Mouse (Mus musculus): ENCODE data around the gene Slc25a41. TPM values are rescaled to one million over a fixed set of nuclear protein-coding genes. Genes with fewer than 3 reads are reported as not detected.

Gene Slc25a41
- polyA plus RNA-seq, 1 experiment from 2014 or later = 0.23 TPM

DNA sequence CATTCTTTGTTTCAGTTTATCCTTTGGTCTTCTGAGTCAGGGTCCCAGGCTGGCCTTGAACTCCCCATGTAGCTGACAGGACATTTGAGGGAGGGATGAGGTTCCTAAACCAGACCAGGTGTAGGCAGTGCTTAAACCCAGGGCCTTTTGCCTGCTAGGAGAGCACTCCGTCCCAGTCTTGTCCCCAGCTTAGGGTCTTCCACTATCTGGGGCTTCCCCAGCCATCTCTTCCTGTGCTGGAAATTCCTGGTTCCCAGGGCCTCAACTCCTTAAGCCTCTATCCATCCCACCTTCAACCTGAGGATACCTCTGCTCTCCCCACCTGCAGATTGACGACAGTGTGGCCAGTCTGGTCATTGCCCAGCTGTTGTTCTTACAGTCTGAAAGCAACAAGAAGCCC lies 50.5 kb downstream of the Slc25a41 start:
- no peak for ATAC-seq (ENCODE audit: insufficient number of reproducible peaks, insufficient read depth, low FRiP score, low TSS enrichment, low read depth)
- H3K27ac ChIP-seq = no peak overlapping the region
- H3K4me3 ChIP-seq (replicated peaks) = peak overlapping the region; percentile 80
- H3K9ac ChIP-seq (replicated peaks) = peak overlapping the region; percentile 82
- peak overlapping the region; percentile 68 for H3K4me2 ChIP-seq
- WGBS = 74% methylated on average over 2 of the region's 2 CpGs
- H3K27me3 ChIP-seq = no peaks in the 10 kb centered on the region
- peaks cover 48% of the 10 kb centered on the region for H3K36me3 ChIP-seq
- H3K9me3 ChIP-seq = no peaks in the 10 kb centered on the region
- H3K4me1 ChIP-seq (replicated peaks) = peaks cover 6% of the 10 kb centered on the region

DNA sequence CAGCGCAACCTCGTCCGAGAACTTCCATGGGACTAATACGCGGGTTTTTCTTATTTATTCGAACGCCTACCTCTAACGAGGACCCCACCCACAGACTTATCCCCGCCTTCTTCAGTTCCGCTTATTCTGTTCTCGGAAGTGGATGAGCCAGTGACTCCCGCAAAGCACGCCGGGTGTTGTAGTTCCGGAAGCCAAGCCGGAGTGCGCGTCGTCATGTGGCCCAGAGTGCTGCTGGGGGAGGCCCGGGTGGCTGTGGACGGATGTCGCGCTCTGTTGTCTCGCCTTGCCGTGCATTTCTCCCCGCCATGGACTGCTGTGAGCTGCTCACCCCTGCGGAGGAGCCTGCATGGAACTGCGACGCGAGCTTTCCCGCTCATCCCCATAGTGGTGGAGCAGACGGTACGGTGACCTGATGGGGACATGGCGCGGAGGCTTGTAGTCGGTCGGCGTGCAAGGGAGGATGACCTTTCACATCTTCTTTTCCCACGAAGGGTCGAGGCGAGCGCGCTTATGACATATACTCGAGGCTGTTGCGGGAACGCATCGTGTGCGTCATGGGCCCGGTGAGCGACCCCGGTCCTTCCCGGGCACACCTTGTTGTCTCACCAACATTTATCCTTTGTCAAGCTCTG lies 51.2 kb downstream of the Slc25a41 start, which contains the start of gene Clpp:
Clpp (plus strand) TSS at position 191 of the 632 bp plus-strand sequence.
- peak within 1 kb of the TSS; percentile 82 for H3K9ac ChIP-seq (replicated peaks)
- no peaks in the 10 kb centered on the region for H3K9me3 ChIP-seq
- peak; percentile 95 for ATAC-seq (ENCODE audit: insufficient number of reproducible peaks, insufficient read depth, low FRiP score, low TSS enrichment, low read depth)
- H3K4me2 ChIP-seq = peak within 1 kb of the TSS; percentile 68
- no peaks in the 10 kb centered on the region for H3K27me3 ChIP-seq
- under 1% methylated on average over 52 of the region's 52 CpGs for WGBS
- H3K4me1 ChIP-seq (replicated peaks) = peaks cover 6% of the 10 kb centered on the region
- peak within 1 kb of the TSS; percentile 72; the same call in 1 of the 2 replicates for H3K27ac ChIP-seq
- H3K4me3 ChIP-seq (replicated peaks) = peak within 1 kb of the TSS; percentile 80
- H3K36me3 ChIP-seq = peaks cover 40% of the 10 kb centered on the region

DNA sequence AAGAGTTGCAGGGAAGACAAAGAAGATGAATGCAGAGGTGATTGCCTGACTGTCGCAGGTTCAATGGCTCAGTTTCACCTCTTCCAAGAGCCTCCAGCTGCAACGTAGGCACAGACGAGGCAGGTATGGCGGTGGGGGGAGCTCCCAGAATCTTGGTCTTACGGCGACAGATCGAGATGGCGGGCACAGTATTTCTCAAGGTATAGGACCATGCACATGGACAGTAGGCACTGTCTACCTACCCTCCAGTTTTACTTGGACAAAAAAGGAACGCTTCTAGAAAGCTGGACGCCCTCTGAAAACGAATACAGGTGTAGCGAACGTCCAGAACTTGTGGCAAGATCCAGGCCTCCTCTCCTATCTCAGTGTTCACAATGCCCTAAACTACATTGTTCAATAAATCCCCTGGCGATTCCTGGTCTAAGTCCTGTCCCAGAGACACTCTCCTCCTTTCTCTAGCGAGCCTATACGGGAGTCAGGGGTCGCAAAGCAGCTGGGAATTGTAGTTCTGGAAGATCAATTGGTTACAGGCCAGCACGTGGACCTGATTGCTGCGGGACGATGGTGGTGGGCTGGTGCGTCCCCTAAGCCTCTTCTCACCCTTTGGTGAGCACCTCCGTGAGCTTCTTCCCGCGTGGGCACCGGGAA lies 51.9 kb downstream of the Slc25a41 start:
- Histone ChIP-seq H3K36me3 (peaks cover 34% of the 10 kb centered on the region), H3K9me3 (no peaks in the 10 kb centered on the region), H3K27me3 (no peaks in the 10 kb centered on the region), H3K4me1 (replicated peaks) (peaks cover 6% of the 10 kb centered on the region), H3K27ac (peak overlapping the region; percentile 72; the same call in 1 of the 2 replicates), H3K9ac (replicated peaks) (peak overlapping the region; percentile 52), H3K4me3 (replicated peaks) (peak overlapping the region; percentile 80), H3K4me2 (peak overlapping the region; percentile 68)
- 3% methylated on average over 25 of the region's 25 CpGs for WGBS
- ATAC-seq (ENCODE audit: insufficient number of reproducible peaks, insufficient read depth, low FRiP score, low TSS enrichment, low read depth) = peak; percentile 91

DNA sequence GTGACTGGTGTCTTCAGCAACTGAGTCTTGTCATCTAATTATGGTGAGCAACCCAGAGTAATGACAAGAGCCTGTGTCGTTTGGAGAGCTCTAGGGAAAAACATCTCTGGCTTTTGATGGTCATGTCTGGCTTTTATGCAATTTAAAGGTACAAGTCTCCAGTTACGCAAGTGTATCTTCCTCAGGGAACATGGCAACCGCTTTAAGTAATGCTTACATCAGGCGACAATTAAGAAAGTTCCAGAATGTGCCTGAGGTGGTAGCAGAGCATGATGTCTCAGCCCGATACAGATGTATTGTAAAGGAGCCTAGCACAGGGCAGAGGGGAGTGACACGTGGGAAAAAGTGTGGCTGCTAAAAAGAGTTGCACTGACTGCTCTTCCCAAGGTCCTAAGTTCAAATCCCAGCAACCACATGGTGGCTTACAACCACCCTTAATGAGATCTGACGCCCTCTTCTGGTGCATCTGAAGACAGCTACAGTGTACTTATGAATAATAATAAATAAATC lies 52.5 kb downstream of the Slc25a41 start:
- H3K27me3 ChIP-seq = no peaks in the 10 kb centered on the region
- H3K9ac ChIP-seq (replicated peaks) = no peak overlapping the region
- H3K36me3 ChIP-seq = peaks cover 28% of the 10 kb centered on the region
- no peak overlapping the region for H3K27ac ChIP-seq
- peak overlapping the region; percentile 80 for H3K4me3 ChIP-seq (replicated peaks)
- no peaks in the 10 kb centered on the region for H3K9me3 ChIP-seq
- ATAC-seq (ENCODE audit: insufficient number of reproducible peaks, insufficient read depth, low FRiP score, low TSS enrichment, low read depth) = no peak
- peak overlapping the region; percentile 68 for H3K4me2 ChIP-seq
- 74% methylated on average over 7 of the region's 7 CpGs for WGBS
- peaks cover 6% of the 10 kb centered on the region for H3K4me1 ChIP-seq (replicated peaks)

DNA sequence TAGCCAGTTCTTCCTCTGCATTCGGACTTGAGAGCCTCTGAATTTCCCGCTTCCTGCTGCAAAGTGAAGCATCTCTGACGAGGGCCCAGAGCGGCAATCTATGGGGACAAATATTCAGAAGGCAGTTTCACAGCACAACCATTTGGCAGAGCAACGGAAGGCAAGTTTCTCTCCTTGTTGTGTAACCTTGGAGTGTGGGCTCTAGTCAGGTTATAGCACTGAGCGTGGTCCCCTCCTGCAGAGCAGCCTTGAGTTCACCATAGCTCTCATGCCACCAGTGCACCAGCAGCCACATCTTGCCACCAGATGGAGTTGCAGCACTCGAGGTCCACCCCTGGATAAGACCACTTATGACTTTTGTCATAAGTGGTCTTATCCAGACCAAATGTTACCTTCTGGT lies 53.0 kb downstream of the Slc25a41 start:
- Histone ChIP-seq H3K9ac (replicated peaks) (no peak overlapping the region), H3K27me3 (no peaks in the 10 kb centered on the region), H3K9me3 (no peaks in the 10 kb centered on the region), H3K36me3 (peaks cover 22% of the 10 kb centered on the region), H3K4me3 (replicated peaks) (no peak overlapping the region), H3K4me2 (no peak overlapping the region), H3K4me1 (replicated peaks) (peaks cover 6% of the 10 kb centered on the region), H3K27ac (no peak overlapping the region)
- ATAC-seq (ENCODE audit: insufficient number of reproducible peaks, insufficient read depth, low FRiP score, low TSS enrichment, low read depth) = no peak
- 84% methylated on average over 7 of the region's 7 CpGs for WGBS

DNA sequence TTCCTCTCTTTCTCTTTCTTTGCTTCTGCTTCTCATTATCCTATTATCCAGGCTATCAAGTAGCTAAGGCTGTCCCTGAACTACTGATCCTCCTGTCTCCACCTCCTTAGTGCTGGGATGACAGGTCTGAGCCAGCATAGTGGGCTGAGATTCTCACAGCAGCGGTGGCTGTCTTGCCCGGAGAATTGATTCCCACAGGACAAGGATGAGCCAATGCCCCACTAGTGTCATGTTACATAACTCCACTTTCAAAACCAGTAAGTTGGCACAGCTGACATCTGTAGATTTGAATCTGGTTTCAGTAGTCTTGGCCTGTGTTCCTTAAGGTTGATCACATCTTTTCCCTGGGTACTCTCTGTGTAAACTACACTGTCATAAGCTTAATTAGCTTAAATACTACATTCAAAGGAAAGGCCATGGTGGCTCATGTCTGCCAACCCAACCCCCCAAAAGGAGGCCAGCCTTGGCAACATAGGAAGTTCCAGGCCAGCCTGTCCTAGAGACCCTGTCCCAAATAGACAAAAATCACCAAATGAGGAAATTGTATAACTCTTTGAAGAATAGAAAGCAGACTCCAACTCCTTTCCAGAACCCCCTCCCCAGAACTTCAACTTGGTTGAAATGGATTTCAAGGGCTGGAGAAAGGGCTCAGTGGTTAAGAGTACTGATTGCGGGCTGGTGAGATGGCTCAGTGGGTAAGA lies 55.2 kb downstream of the Slc25a41 start:
- Histone ChIP-seq H3K4me1 (replicated peaks) (peaks cover 5% of the 10 kb centered on the region), H3K9me3 (no peaks in the 10 kb centered on the region), H3K36me3 (peaks cover 2% of the 10 kb centered on the region; the same call in 1 of the 2 replicates), H3K27ac (no peak overlapping the region), H3K27me3 (no peaks in the 10 kb centered on the region), H3K4me2 (no peak overlapping the region), H3K4me3 (replicated peaks) (no peak overlapping the region), H3K9ac (replicated peaks) (no peak overlapping the region)
- WGBS = 87% methylated on average over 3 of the region's 3 CpGs
- no peak for ATAC-seq (ENCODE audit: insufficient number of reproducible peaks, insufficient read depth, low FRiP score, low TSS enrichment, low read depth)

DNA sequence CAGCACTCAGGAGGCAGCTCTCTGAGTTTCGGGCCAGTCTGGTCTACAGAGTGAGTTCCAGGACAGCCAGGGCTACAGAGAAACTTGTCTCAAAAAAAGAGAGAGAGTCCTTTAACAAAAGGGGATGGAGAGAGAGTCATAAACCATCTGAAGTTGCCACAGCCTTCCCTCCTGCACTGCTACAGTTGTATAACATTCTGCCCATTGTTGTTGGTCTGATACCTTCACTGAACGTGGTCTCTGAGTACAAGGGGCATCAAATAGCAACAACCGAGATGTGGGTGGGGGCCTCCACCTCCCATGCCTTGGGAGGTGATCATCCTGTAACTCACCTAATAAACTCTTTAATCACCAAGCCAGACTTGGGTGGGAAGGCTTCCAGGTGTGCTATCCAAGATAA lies 55.8 kb downstream of the Slc25a41 start:
- Histone ChIP-seq H3K4me3 (replicated peaks) (no peak overlapping the region), H3K27me3 (no peaks in the 10 kb centered on the region), H3K9ac (replicated peaks) (no peak overlapping the region), H3K36me3 (no peaks in the 10 kb centered on the region), H3K4me1 (replicated peaks) (no peaks in the 10 kb centered on the region), H3K4me2 (no peak overlapping the region), H3K9me3 (no peaks in the 10 kb centered on the region), H3K27ac (no peak overlapping the region)
- no peak for ATAC-seq (ENCODE audit: insufficient number of reproducible peaks, insufficient read depth, low FRiP score, low TSS enrichment, low read depth)
- 81% methylated on average over 3 of the region's 3 CpGs for WGBS

DNA sequence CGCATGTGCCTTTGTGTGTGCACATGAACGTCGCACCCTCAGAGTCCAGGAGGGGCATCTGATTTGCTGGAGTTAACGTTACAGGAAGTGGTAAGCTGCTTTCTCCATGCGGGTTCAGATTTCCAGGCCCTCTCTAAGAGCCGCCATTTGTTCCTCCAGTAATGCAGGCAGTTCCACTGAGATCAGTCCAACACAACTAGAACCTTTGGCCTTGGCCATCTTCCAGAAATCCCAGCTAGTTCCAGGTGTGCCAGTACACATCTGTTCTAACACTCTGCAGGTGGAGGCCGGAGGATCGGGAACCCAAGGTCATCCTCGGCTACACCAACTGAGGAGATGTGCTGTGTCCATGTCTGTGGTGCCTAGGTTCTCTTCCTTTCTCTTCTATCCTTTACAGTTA lies 56.6 kb downstream of the Slc25a41 start:
- Histone ChIP-seq H3K36me3 (no peaks in the 10 kb centered on the region), H3K4me3 (replicated peaks) (no peak overlapping the region), H3K9ac (replicated peaks) (no peak overlapping the region), H3K9me3 (no peaks in the 10 kb centered on the region), H3K4me1 (replicated peaks) (no peaks in the 10 kb centered on the region), H3K4me2 (no peak overlapping the region), H3K27me3 (no peaks in the 10 kb centered on the region), H3K27ac (no peak overlapping the region)
- 74% methylated on average over 9 of the region's 9 CpGs for WGBS
- ATAC-seq (ENCODE audit: insufficient number of reproducible peaks, insufficient read depth, low FRiP score, low TSS enrichment, low read depth) = no peak

Other genes with a start within 250 kb of the Slc25a41 start
- 3.6 and 4.1 TPM in 2 replicates for gene Rfx2, start 210.6 kb downstream of the Slc25a41 start, polyA plus RNA-seq (2016; fragmentation: Nextera tagmentation; extraction: Ambion mirVana)
- gene Acsbg2, start 167.2 kb downstream of the Slc25a41 start, polyA plus RNA-seq (2016; fragmentation: Nextera tagmentation; extraction: Ambion mirVana) = not detected in 2 replicates
- 0.26 and 0.52 TPM in 2 replicates for gene 1700061G19Rik, start 166.2 kb downstream of the Slc25a41 start, polyA plus RNA-seq (2016; fragmentation: Nextera tagmentation; extraction: Ambion mirVana)
- 93.0 and 97.1 TPM in 2 replicates for gene Mllt1, start 106.2 kb downstream of the Slc25a41 start, polyA plus RNA-seq (2016; fragmentation: Nextera tagmentation; extraction: Ambion mirVana)
- not detected in 2 replicates for gene Acer1, start 59.5 kb downstream of the Slc25a41 start, polyA plus RNA-seq (2016; fragmentation: Nextera tagmentation; extraction: Ambion mirVana)
- 147 and 151 TPM in 2 replicates for gene Clpp, start 51.3 kb downstream of the Slc25a41 start, polyA plus RNA-seq (2016; fragmentation: Nextera tagmentation; extraction: Ambion mirVana)
- 37.6 and 39.8 TPM in 2 replicates for gene Alkbh7, start 44.3 kb downstream of the Slc25a41 start, polyA plus RNA-seq (2016; fragmentation: Nextera tagmentation; extraction: Ambion mirVana)
- not detected in 2 replicates for gene Pspn, start 41.6 kb downstream of the Slc25a41 start, polyA plus RNA-seq (2016; fragmentation: Nextera tagmentation; extraction: Ambion mirVana)
- 61.5 and 68.2 TPM in 2 replicates for gene Gtf2f1, start 30.4 kb downstream of the Slc25a41 start, polyA plus RNA-seq (2016; fragmentation: Nextera tagmentation; extraction: Ambion mirVana)
- 0.24 TPM in 1 of 2 replicates, not detected in the other for gene Gm17949, start 30.2 kb downstream of the Slc25a41 start, polyA plus RNA-seq (2016; fragmentation: Nextera tagmentation; extraction: Ambion mirVana)
- 60.2 and 64.7 TPM in 2 replicates for gene Khsrp, start 10.1 kb downstream of the Slc25a41 start, polyA plus RNA-seq (2016; fragmentation: Nextera tagmentation; extraction: Ambion mirVana)
- gene Crb3, start 17.5 kb upstream of the Slc25a41 start, polyA plus RNA-seq (2016; fragmentation: Nextera tagmentation; extraction: Ambion mirVana) = 1.2 and 2.4 TPM in 2 replicates
- 4.5 and 4.9 TPM in 2 replicates for gene Slc25a23, start 18.2 kb upstream of the Slc25a41 start, polyA plus RNA-seq (2016; fragmentation: Nextera tagmentation; extraction: Ambion mirVana)
- gene Dennd1c, start 36.9 kb upstream of the Slc25a41 start, polyA plus RNA-seq (2016; fragmentation: Nextera tagmentation; extraction: Ambion mirVana) = 0.99 and 1.2 TPM in 2 replicates
- 12.7 and 14.7 TPM in 2 replicates for gene Tubb4a, start 46.1 kb upstream of the Slc25a41 start, polyA plus RNA-seq (2016; fragmentation: Nextera tagmentation; extraction: Ambion mirVana)
- 10.2 and 11.3 TPM in 2 replicates for gene Tnfsf9, start 63.7 kb upstream of the Slc25a41 start, polyA plus RNA-seq (2016; fragmentation: Nextera tagmentation; extraction: Ambion mirVana)
- gene Cd70, start 108.1 kb upstream of the Slc25a41 start, polyA plus RNA-seq (2016; fragmentation: Nextera tagmentation; extraction: Ambion mirVana) = not detected in 2 replicates
- gene Tnfsf14, start 152.5 kb upstream of the Slc25a41 start, polyA plus RNA-seq (2016; fragmentation: Nextera tagmentation; extraction: Ambion mirVana) = 0.18 and 0.33 TPM in 2 replicates
- 0.08 and 1.00 TPM in 2 replicates for gene C3, start 186.5 kb upstream of the Slc25a41 start, polyA plus RNA-seq (2016; fragmentation: Nextera tagmentation; extraction: Ambion mirVana)
- gene Gpr108, start 206.8 kb upstream of the Slc25a41 start, polyA plus RNA-seq (2016; fragmentation: Nextera tagmentation; extraction: Ambion mirVana) = 30.0 and 31.1 TPM in 2 replicates
- gene Trip10, start 207.8 kb upstream of the Slc25a41 start, polyA plus RNA-seq (2016; fragmentation: Nextera tagmentation; extraction: Ambion mirVana) = 30.4 and 36.5 TPM in 2 replicates
- gene Vav1, start 237.4 kb upstream of the Slc25a41 start, polyA plus RNA-seq (2016; fragmentation: Nextera tagmentation; extraction: Ambion mirVana) = 1.8 and 1.9 TPM in 2 replicates